Mouse (Mus musculus) brown adipose tissue, adult 24 weeks (tissue): Measurements from ENCODE around the gene Ipo9. TPM values are rescaled to one million over a fixed set of nuclear protein-coding genes. Genes with fewer than 3 reads are reported as not detected.
"Not testable (repeated sequence)": the region's sequence is repeated elsewhere in the genome, so short reads cannot be mapped to it uniquely, and the experiment has no call there.

Source experiments
- H3K27ac ChIP-seq: fragments of 200-500 bp; replicated peaks from 2 replicates; pipeline ENCODE4 v1.5.1; 2012; ENCODE audit warnings: low read depth, mild to moderate bottlenecking, low read length
- H3K4me1 ChIP-seq: fragments of 200-500 bp; 2 replicates; pipeline ENCODE4 v1.6.1; 2012; ENCODE audit warnings: low read length, mixed read lengths; ENCODE audit not compliant: control insufficient read depth, insufficient read depth, insufficient read length
- H3K4me3 ChIP-seq: fragments of 200-500 bp; 2 replicates; pipeline ENCODE4 v1.5.1; 2012; ENCODE audit warnings: low read depth, mild to moderate bottlenecking, low read length, moderate library complexity; ENCODE audit not compliant: insufficient read depth
- polyA plus RNA-seq: library from polyadenylated mRNA; stranded (reverse); fragments of >200 nt; gene quantifications from 2 replicates; pipeline ENCODE4 v1.2.4, GENCODE M21; 2012; ENCODE audit not compliant: missing spikeins, insufficient read depth, insufficient read length

The Ipo9 gene
- polyA plus RNA-seq, 1 experiment = 40.7 TPM

- Histone ChIP-seq H3K4me1 (no peaks in the 10 kb centered on the region), H3K4me3 (no peak overlapping the region), H3K27ac (no peak overlapping the region)
Observed at GRCm38 (mm10) chr1:135401452-135402110, 28.7 kb downstream of the Ipo9 start.

- no peak overlapping the region for H3K4me3 ChIP-seq
- H3K27ac ChIP-seq = no peak overlapping the region
- no peaks in the 10 kb centered on the region for H3K4me1 ChIP-seq
Observed at GRCm38 (mm10) chr1:135399466-135399865, 30.8 kb downstream of the Ipo9 start.

DNA sequence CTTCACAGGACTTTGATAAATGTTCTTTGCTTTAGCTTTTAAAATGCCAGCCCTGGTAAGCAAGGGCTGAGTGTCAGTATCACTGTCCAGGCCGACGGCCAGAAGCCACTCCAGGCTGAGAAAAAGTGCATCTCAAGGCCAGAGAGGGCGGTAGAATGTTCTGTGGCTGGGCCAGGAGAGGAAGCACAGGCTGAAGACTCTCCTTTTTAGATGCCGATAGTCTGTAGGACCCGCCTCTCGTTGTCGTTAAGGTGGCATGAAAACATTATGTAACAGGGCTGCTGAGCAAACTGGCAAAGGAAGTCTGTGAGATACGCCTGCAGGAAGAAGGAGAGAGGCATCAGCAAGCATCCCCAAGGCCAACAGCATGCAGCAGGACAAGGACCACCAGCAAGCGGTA is 45.1 kb downstream of the Ipo9 start:
- H3K27ac ChIP-seq = no peak overlapping the region

DNA sequence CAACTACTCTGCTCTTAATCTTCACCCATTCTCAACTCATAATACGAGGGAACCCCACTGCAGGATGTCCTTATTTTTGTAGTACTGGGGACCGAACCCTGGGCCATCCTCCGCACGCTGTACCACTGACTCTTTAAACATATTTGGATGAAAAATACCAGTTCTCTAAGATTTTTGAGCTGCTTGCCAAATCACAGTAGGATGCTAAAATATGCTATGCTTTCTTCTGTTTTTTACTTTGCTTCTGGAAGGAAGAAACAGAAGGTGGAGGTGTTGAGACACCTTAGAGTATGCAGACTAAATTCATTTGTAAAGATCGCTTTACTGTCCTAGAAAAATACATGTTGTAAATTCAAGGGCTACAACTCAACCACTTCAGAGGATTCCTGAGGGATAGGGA is 46.1 kb downstream of the Ipo9 start:
- Histone ChIP-seq H3K4me1 (no peaks in the 10 kb centered on the region), H3K4me3 (no peak overlapping the region), H3K27ac (no peak overlapping the region)

More for the DNA sequence above, 45.1 kb downstream of the Ipo9 start:
- H3K4me1 ChIP-seq = no peaks in the 10 kb centered on the region
- no peak overlapping the region for H3K4me3 ChIP-seq

DNA sequence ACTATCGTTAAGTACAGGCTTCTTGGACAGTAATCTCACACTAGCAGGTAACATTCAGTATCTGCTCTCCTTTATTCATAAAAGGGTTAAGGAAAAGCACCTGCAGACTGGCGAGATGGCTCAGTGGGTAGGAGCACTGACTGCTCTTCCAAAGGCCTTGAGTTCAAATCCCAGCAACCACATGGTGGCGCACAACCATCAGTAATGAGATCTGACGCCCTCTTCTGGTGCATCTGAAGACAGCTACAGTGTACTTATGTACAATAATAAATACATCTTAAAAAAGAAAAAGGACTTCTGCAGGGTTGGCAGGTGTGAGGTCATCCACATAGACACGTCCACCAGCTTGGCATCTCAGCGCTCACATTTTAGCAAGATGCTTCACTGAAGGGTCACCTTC is 48.7 kb downstream of the Ipo9 start:
- H3K4me3 ChIP-seq, H3K4me1 ChIP-seq, H3K27ac ChIP-seq: not testable (repeated sequence)

DNA sequence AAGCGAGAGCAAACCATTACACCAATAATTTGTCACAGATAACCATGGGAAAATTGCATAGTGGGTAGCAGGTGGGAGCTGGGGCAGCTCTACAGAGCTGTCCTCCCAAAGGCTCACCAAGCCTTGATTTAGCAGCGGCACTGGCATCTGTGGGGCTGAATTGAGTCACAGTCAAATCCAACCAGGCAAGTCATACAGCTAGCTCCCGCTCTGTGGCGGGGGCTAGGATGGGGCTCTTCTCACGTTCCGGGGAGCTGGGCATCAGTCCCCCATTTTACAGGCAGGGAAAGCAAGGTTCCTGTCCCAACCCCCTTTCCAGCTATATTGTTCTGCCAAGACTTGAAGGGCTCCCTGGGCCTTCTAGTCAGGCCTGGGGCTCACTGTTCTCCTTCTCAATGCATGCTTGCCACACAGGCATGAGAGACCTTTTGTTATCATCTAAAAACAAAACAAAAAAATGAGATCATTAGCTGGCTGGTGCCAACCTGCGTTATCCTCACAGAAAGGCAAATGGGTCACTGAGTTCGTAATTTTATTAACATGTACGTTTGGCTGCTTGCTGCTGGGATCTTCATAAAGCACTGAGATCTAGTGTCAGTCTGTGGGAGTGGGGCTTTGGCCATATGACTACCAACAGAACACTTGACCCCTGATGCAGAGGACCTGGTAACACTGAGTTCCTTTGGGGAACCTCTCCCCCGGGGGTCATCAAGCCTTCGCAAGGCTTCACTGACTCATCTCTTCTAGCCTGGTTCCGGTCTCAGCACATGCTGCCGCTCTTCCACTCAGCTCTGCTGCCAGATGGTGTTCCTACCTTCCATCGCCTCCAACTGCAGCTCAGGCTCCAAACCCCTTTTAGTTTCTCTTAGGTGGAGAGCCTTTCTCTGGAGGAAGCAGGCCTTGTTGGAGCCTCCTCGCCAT is 50.0 kb downstream of the Ipo9 start:
- no peak overlapping the region for H3K4me3 ChIP-seq
- H3K27ac ChIP-seq = no peak overlapping the region
- H3K4me1 ChIP-seq = no peaks in the 10 kb centered on the region

DNA sequence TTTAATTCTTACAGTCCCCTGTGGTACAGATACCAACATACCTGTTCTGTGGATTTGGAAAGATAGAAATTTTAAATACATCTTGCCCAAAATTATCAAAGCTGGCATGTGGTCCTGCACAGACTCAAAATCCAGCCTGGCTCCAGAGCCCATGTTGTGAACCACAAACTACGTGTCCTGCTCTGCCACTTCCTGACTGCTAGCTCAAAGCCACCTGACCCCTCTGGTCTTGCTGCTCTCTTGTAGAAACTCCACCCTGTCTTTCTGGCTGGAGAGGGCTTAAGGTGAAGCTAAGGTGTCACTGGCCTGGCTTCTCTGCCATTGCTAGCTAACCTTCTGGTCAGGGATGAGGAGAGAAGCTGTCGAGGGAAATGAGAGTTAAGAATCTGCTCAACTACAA is 51.3 kb downstream of the Ipo9 start:
- Histone ChIP-seq H3K4me3 (no peak overlapping the region), H3K27ac (no peak overlapping the region)

GRCm38 (mm10) chr1:135378576-135378975 is 51.7 kb downstream of the Ipo9 start:
- no peaks in the 10 kb centered on the region for H3K4me1 ChIP-seq
- H3K27ac ChIP-seq = no peak overlapping the region
- H3K4me3 ChIP-seq = no peak overlapping the region

More for the DNA sequence above, 51.3 kb downstream of the Ipo9 start:
- no peaks in the 10 kb centered on the region for H3K4me1 ChIP-seq

GRCm38 (mm10) chr1:135374868-135375581 is 55.3 kb downstream of the Ipo9 start, which contains the start of gene Shisa4:
Gene Shisa4, minus strand, starts transcription at chr1:135375237.
- H3K27ac ChIP-seq = no peak within 1 kb of the TSS
- H3K4me1 ChIP-seq = no peaks in the 10 kb centered on the region
- peak within 1 kb of the TSS; percentile 62 for H3K4me3 ChIP-seq

GRCm38 (mm10) chr1:135374175-135374867 is 56.0 kb downstream of the Ipo9 start:
- H3K27ac ChIP-seq = no peak overlapping the region
- peak overlapping the region; percentile 62 for H3K4me3 ChIP-seq
- no peaks in the 10 kb centered on the region for H3K4me1 ChIP-seq

GRCm38 (mm10) chr1:135373171-135373677 is 57.1 kb downstream of the Ipo9 start:
- H3K4me3 ChIP-seq = no peak overlapping the region
- no peak overlapping the region for H3K27ac ChIP-seq
- H3K4me1 ChIP-seq = no peaks in the 10 kb centered on the region

DNA sequence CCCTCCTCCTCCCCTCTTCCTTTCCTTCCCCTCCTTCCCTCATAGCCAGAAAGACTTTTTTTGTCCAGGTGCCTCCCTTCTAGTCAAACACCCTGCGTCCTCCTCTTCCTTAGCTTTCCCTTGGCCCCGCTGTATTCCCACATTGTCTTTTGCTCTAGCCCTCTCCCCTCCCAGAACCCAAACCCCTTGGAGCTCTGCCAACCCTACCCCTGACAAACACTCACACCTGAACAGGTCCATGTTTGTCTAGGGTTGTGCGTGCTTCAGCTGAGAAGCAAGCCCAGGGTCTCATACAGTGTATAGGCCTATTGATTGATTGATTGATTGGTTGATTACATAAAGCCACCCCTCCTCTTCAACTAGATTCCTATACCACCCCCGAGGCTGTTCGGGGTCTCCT is 60.9 kb downstream of the Ipo9 start:
- no peak overlapping the region for H3K27ac ChIP-seq
- no peaks in the 10 kb centered on the region for H3K4me1 ChIP-seq
- H3K4me3 ChIP-seq = no peak overlapping the region

GRCm38 (mm10) chr1:135368982-135369381 is 61.3 kb downstream of the Ipo9 start:
- H3K4me3 ChIP-seq = peak overlapping the region; percentile 58
- no peak overlapping the region for H3K27ac ChIP-seq

GRCm38 (mm10) chr1:135368245-135368644 is 62.1 kb downstream of the Ipo9 start:
- Histone ChIP-seq H3K27ac (no peak overlapping the region; the same call in 1 of the 2 replicates), H3K4me3 (peak overlapping the region; percentile 58), H3K4me1 (no peaks in the 10 kb centered on the region)

More at GRCm38 (mm10) chr1:135368982-135369381, 61.3 kb downstream of the Ipo9 start:
- no peaks in the 10 kb centered on the region for H3K4me1 ChIP-seq
